Mouse (Mus musculus): Measurements from ENCODE around the gene Nostrin.

- TF ChIP-seq CTCF (IDR thresholded peaks at IDR 0.05; ENCODE audit: low read depth, low read length): no peak
- no peak for TF ChIP-seq POLR2AphosphoS5 (IDR thresholded peaks at IDR 0.05; ENCODE audit: insufficient replicate concordance, low read depth, low read length)
- no peak for TF ChIP-seq GATA1 (IDR thresholded peaks at IDR 0.05; ENCODE audit: borderline replicate concordance, low read length)
- TF ChIP-seq GATA2 (IDR thresholded peaks at IDR 0.05; ENCODE audit: borderline replicate concordance, low read depth, low read length): no peak
- no peak for TF ChIP-seq TAL1 (conservative IDR thresholded peaks at IDR 0.05; ENCODE audit: low read depth, low read length)
Measured at GRCm38 (mm10) chr2:69098701-69099100, 36.9 kb upstream of the Nostrin start.

Data from G1E (cell line).